Mouse (Mus musculus): ENCODE measurements around the gene Adgrg2. TPM values are rescaled to one million over a fixed set of nuclear protein-coding genes. Genes with fewer than 3 reads are reported as not detected.
A peak's percentile ranks its signal among the peaks of the same experiment; 100 is the strongest.

Adgrg2 gene
- total and polyA plus RNA-seq, 3 experiments: 0.80 to 1.2 (median 0.93) TPM

DNA sequence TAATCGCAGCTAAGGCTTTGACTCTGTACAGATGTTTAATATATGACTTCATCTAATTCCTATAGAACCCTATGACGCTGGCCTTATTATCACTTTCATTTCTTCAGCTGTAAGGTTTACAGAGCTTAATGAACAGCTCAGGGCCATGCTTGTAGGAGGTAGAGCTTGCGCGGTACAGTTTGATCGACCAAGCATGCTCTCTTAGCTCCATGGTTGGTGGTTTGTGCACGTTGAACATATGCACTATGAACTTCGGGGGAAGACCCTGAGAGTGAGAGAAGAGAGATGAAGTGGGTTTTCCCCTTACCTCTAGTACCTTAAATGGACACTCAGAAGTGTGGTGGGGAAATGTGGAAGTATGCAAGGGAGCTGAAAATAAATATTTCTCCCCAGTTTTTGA, 41.7 kb downstream of the Adgrg2 start:
- no peaks in the 10 kb centered on the region for H3K4me1 ChIP-seq (ENCODE audit: control insufficient read depth, insufficient read depth, low read length)
- H3K9ac ChIP-seq (ENCODE audit: low read depth, low read length): no peak overlapping the region
- TF ChIP-seq CTCF (IDR thresholded peaks at IDR 0.05): no peak
- no peak for TF ChIP-seq EP300 (IDR thresholded peaks at IDR 0.05; ENCODE audit: insufficient read depth, low read depth, low read length)
- no peak for TF ChIP-seq POLR2A (IDR thresholded peaks at IDR 0.05; ENCODE audit: insufficient read depth, low read depth, low read length)
- H3K27ac ChIP-seq: no peak overlapping the region
- WGBS: 88% methylated on average over 7 of the region's 7 CpGs
- H3K4me3 ChIP-seq: no peak overlapping the region
- no peaks in the 10 kb centered on the region for H3K36me3 ChIP-seq (ENCODE audit: control insufficient read depth, insufficient read depth, low read length)
- no peaks in the 10 kb centered on the region for H3K27me3 ChIP-seq (ENCODE audit: control insufficient read depth, insufficient read depth, low read length)
- intact Hi-C loops (cut with DNase I): no loop called here
- no peak for DNase-seq
- no peaks in the 10 kb centered on the region for H3K79me2 ChIP-seq (replicated peaks; ENCODE audit: control insufficient read depth, insufficient read depth, low read length)

DNA sequence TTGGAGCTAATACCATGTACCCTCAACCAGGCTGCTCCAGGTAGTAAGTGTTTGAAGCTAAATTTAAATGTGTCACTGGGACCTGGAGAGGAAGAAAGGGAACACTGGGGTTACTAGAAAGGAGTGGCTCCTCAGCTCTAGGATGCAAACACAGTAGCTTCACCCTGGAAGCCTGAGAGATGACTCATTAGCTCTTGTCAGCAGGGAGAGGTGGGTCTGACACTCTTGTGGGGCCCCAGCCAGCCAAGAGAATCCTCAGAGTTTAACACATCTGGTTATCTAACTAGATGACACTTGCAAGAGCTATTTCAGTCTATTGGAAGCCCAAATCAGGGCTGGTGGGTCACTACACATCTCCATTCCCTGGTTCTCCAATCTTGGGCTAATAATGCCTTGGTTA, 50.8 kb downstream of the Adgrg2 start:
- H3K27me3 ChIP-seq (ENCODE audit: control insufficient read depth, insufficient read depth, low read length): no peaks in the 10 kb centered on the region
- TF ChIP-seq CTCF (IDR thresholded peaks at IDR 0.05) (no peak), POLR2A (IDR thresholded peaks at IDR 0.05; ENCODE audit: insufficient read depth, low read depth, low read length) (no peak), EP300 (IDR thresholded peaks at IDR 0.05; ENCODE audit: insufficient read depth, low read depth, low read length) (no peak)
- no peak overlapping the region for H3K27ac ChIP-seq
- H3K79me2 ChIP-seq (replicated peaks; ENCODE audit: control insufficient read depth, insufficient read depth, low read length): no peaks in the 10 kb centered on the region
- DNase-seq: peak in 1 of 2 experiments; percentile 8
- no peak overlapping the region for H3K4me3 ChIP-seq
- no peaks in the 10 kb centered on the region for H3K4me1 ChIP-seq (ENCODE audit: control insufficient read depth, insufficient read depth, low read length)
- H3K9ac ChIP-seq (ENCODE audit: low read depth, low read length): no peak overlapping the region
- no peaks in the 10 kb centered on the region for H3K36me3 ChIP-seq (ENCODE audit: control insufficient read depth, insufficient read depth, low read length)
- intact Hi-C loops (cut with DNase I): no loop called here

DNA sequence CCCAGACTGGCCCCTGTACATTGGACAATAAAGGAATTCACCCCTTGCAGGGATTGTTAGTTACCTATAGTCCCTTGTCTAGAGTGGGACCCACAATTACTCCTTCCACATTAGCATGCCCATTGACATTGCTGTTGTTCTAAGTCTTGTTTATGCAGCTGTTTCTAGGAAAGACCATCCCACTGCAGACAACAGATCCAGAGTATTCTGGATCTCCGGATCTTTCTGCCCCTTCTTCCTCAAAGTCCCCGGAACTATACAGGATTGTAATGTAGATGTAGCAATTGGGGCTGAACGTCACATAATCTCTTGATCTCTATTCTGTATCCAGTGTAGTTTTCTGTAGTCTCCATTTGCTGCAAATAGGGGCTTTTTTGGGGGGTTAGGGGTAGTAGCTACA, 57.9 kb downstream of the Adgrg2 start:
- H3K27me3 ChIP-seq (ENCODE audit: control insufficient read depth, insufficient read depth, low read length): no peaks in the 10 kb centered on the region
- TF ChIP-seq POLR2A (IDR thresholded peaks at IDR 0.05; ENCODE audit: insufficient read depth, low read depth, low read length): no peak
- H3K79me2 ChIP-seq (replicated peaks; ENCODE audit: control insufficient read depth, insufficient read depth, low read length): no peaks in the 10 kb centered on the region
- WGBS: 78% methylated on average over 3 of the region's 3 CpGs
- no peak for DNase-seq
- H3K9ac ChIP-seq (ENCODE audit: low read depth, low read length): no peak overlapping the region
- H3K4me3 ChIP-seq: no peak overlapping the region
- intact Hi-C loops (cut with DNase I): loop anchor here (5.0 kb wide), 1 partner anchor 584 kb away; no protein-coding TSS in a partner anchor
- H3K4me1 ChIP-seq (ENCODE audit: control insufficient read depth, insufficient read depth, low read length): no peaks in the 10 kb centered on the region
- H3K36me3 ChIP-seq (ENCODE audit: control insufficient read depth, insufficient read depth, low read length): no peaks in the 10 kb centered on the region
- no peak overlapping the region for H3K27ac ChIP-seq

DNA sequence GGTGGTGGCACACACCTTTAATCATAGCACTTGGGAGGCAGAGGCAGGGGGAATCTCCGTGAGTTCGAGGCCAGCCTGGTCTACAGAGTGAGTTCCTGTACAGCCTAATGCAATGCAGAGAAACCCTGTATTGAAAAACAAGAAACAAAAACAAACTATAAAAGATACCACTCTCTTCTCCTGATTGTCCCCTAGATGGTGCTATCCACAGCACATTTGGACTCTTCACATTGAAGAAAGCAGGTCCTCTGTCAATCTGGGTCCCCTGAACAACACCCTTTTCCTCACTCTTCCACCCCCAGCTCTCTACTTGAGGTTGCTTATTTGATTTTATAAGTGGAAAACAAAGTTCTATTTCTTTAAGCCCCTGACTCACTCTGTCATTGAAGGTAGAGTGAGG, 58.9 kb downstream of the Adgrg2 start:
- H3K27ac ChIP-seq: no peak overlapping the region
- no peak for DNase-seq
- H3K4me3 ChIP-seq: no peak overlapping the region
- H3K79me2 ChIP-seq (replicated peaks; ENCODE audit: control insufficient read depth, insufficient read depth, low read length): no peaks in the 10 kb centered on the region
- H3K27me3 ChIP-seq (ENCODE audit: control insufficient read depth, insufficient read depth, low read length): no peaks in the 10 kb centered on the region
- intact Hi-C loops (cut with DNase I): loop anchor here (5.0 kb wide), 1 partner anchor 583 kb away; no protein-coding TSS in a partner anchor
- no peaks in the 10 kb centered on the region for H3K4me1 ChIP-seq (ENCODE audit: control insufficient read depth, insufficient read depth, low read length)
- H3K9ac ChIP-seq (ENCODE audit: low read depth, low read length): no peak overlapping the region
- peak; percentile 55 for TF ChIP-seq CTCF (IDR thresholded peaks at IDR 0.05)
- no peak for TF ChIP-seq POLR2A (IDR thresholded peaks at IDR 0.05; ENCODE audit: insufficient read depth, low read depth, low read length)
- 47% methylated on average over 2 of the region's 2 CpGs for WGBS
- H3K36me3 ChIP-seq (ENCODE audit: control insufficient read depth, insufficient read depth, low read length): no peaks in the 10 kb centered on the region

DNA sequence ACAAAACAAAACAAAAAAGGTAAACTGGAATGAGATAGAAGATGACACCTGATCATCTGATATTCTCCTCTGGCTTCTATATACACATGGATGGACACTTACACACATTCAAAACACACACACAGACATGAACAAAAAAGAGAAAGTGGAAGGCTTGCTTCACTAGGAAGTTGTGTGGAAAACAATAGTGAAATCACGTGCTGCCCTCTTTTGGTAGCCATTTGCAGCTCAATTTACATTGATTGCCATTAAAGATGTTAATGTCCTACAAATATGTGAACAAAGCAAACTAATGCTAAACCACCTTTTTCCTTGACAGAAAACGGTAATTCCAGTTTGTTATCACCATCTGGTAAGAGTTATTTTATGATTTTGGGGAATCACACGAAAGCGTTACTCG, 65.2 kb downstream of the Adgrg2 start:
- Histone ChIP-seq H3K27ac (no peak overlapping the region), H3K36me3 (ENCODE audit: control insufficient read depth, insufficient read depth, low read length) (no peaks in the 10 kb centered on the region), H3K27me3 (ENCODE audit: control insufficient read depth, insufficient read depth, low read length) (no peaks in the 10 kb centered on the region), H3K4me3 (no peak overlapping the region), H3K79me2 (replicated peaks; ENCODE audit: control insufficient read depth, insufficient read depth, low read length) (no peaks in the 10 kb centered on the region), H3K4me1 (ENCODE audit: control insufficient read depth, insufficient read depth, low read length) (no peaks in the 10 kb centered on the region), H3K9ac (ENCODE audit: low read depth, low read length) (no peak overlapping the region)
- no peak for DNase-seq
- 67% methylated on average over 5 of the region's 5 CpGs for WGBS
- intact Hi-C loops (cut with DNase I): no loop called here
- no peak for TF ChIP-seq EP300 (IDR thresholded peaks at IDR 0.05; ENCODE audit: insufficient read depth, low read depth, low read length)
- peak; percentile 44 for TF ChIP-seq CTCF (IDR thresholded peaks at IDR 0.05)
- no peak for TF ChIP-seq POLR2A (IDR thresholded peaks at IDR 0.05; ENCODE audit: insufficient read depth, low read depth, low read length)

DNA sequence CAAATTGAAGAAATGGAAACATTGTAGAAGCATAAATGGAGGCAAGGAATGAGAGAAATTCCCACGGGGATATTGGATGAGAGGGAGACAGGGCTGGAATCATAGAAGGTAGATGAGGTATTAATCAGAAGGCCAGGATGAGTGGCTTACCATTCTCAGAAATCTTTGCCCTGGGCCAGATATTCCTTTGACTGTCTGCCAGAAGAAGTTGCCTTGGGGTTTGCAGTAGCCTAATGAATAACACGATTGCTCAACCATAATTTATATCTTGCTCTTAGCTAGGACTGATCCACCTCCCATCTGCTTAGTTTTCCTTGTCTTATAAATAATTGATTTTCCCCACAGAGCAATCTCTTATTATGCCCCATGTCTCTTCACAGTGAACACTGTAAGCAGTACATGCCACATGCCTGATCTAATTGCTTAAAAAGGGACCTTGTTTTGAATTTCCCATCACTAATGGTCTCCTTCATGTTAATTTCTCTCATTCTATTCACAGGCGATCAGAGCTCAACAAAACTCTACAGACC, 80.8 kb downstream of the Adgrg2 start:
- Histone ChIP-seq H3K4me3 (no peak overlapping the region), H3K27ac (no peak overlapping the region), H3K9ac (ENCODE audit: low read depth, low read length) (no peak overlapping the region), H3K79me2 (replicated peaks; ENCODE audit: control insufficient read depth, insufficient read depth, low read length) (no peaks in the 10 kb centered on the region), H3K36me3 (ENCODE audit: control insufficient read depth, insufficient read depth, low read length) (no peaks in the 10 kb centered on the region), H3K27me3 (ENCODE audit: control insufficient read depth, insufficient read depth, low read length) (no peaks in the 10 kb centered on the region), H3K4me1 (ENCODE audit: control insufficient read depth, insufficient read depth, low read length) (no peaks in the 10 kb centered on the region)
- WGBS: 70% methylated on average over 3 of the region's 3 CpGs
- DNase-seq: no peak
- intact Hi-C loops (cut with DNase I): no loop called here
- TF ChIP-seq POLR2A (IDR thresholded peaks at IDR 0.05; ENCODE audit: insufficient read depth, low read depth, low read length): no peak
- TF ChIP-seq EP300 (IDR thresholded peaks at IDR 0.05; ENCODE audit: insufficient read depth, low read depth, low read length): no peak
- no peak for TF ChIP-seq CTCF (IDR thresholded peaks at IDR 0.05)
